Mouse (Mus musculus) limb, embryonic 14.5 days (tissue): ENCODE measurements around the gene Nsmf. TPM values are rescaled to one million over a fixed set of nuclear protein-coding genes. Genes with fewer than 3 reads are reported as not detected.
A peak's percentile ranks its signal among the peaks of the same experiment; 100 is the strongest.

ENCODE experiments used
- ATAC-seq: fragments of 200-750 bp; cut with Nextera tagmentation; 2 replicates; pipeline ENCODE4 v1.8.0; 2017; ENCODE audit warnings: low read depth, moderate number of reproducible peaks, moderate TSS enrichment; ENCODE audit not compliant: low FRiP score
- DNase-seq: peaks from one replicate; pipeline ENCODE4 v3.0.0-alpha.2; 2015; ENCODE audit warnings: low spot score
- H3K27ac ChIP-seq: fragments of 300-500 bp; sonication (generic); replicated peaks from 2 replicates; pipeline ENCODE4 v1.5.1; 2014; ENCODE audit warnings: low read depth, mild to moderate bottlenecking, low read length, moderate library complexity, mixed read lengths
- H3K27me3 ChIP-seq: fragments of 300-500 bp; sonication (generic); 2 replicates; pipeline ENCODE4 v1.6.1; 2014; ENCODE audit warnings: low read length, mixed read lengths; ENCODE audit not compliant: control insufficient read depth, insufficient read depth
- H3K36me3 ChIP-seq: fragments of 300-500 bp; sonication (generic); 2 replicates; pipeline ENCODE4 v1.6.1; 2014; ENCODE audit warnings: mild to moderate bottlenecking, low read length, moderate library complexity, mixed read lengths; ENCODE audit not compliant: control insufficient read depth, insufficient read depth
- H3K4me1 ChIP-seq: fragments of 300-500 bp; sonication (generic); 2 replicates; pipeline ENCODE4 v1.6.1; 2014; ENCODE audit warnings: antibody characterized with exemption, low read length, mixed read lengths; ENCODE audit not compliant: control insufficient read depth, insufficient read depth
- H3K4me2 ChIP-seq: fragments of 300-500 bp; sonication (generic); replicated peaks from 2 replicates; pipeline ENCODE4 v1.6.1; 2014; ENCODE audit warnings: low read depth, mild to moderate bottlenecking, low read length, moderate library complexity; ENCODE audit not compliant: severe bottlenecking
- H3K4me3 ChIP-seq: fragments of 300-500 bp; sonication (generic); replicated peaks from 2 replicates; pipeline ENCODE4 v1.5.1; 2014; ENCODE audit warnings: low read length
- H3K9ac ChIP-seq: fragments of 300-500 bp; sonication (generic); 2 replicates; pipeline ENCODE4 v1.6.1; 2014; ENCODE audit warnings: mild to moderate bottlenecking, low read depth, low read length, moderate library complexity; ENCODE audit not compliant: severe bottlenecking
- H3K9me3 ChIP-seq: fragments of 300-500 bp; sonication (generic); 2 replicates; pipeline ENCODE4 v1.6.1; 2016; ENCODE audit warnings: low read length; ENCODE audit not compliant: control insufficient read depth
- POLR2A ChIP-seq: fragments of 200-500 bp; IDR thresholded peaks from 2 replicates; pipeline ENCODE4 v1.8.0; 2012; ENCODE audit warnings: inconsistent platforms, mild to moderate bottlenecking, moderate library complexity, borderline replicate concordance; ENCODE audit not compliant: insufficient read depth, insufficient read length; ENCODE audit errors: extremely low read depth
- WGBS: fragments of 180-500 bp; shearing (Covaris S2); extraction: QIAGEN DNeasy Blood & Tissue Kit; methylation state at CpG from one replicate; pipeline ENCODE4 v1.1.7; 2014; 5-methylcytosine and 5-hydroxymethylcytosine counted together
- polyA plus RNA-seq, 2 experiments: library from polyadenylated mRNA; depleted of rRNA in 1 of 2; stranded (reverse) in 1 of 2; unstranded in 1 of 2; fragments of >200 nt; fragmentation: Nextera tagmentation in 1 of 2; extraction: Ambion mirVana in 1 of 2; gene quantifications; 2 replicates each; pipeline versions ENCODE4 v1.2.1 to v1.2.3; 2012 to 2014

Nsmf gene
- polyA plus RNA-seq, 2 experiments = 48.6 to 143 TPM

GRCm38 (mm10) chr2:25095109-25095850, 41.1 kb downstream of the Nsmf start, which contains the start of gene Noxa1:
Gene Noxa1, minus strand, starts transcription at chr2:25095149.
- Histone ChIP-seq H3K4me2 (peak within 1 kb of the TSS; percentile 11; the same call in 1 of the 2 replicates), H3K9ac (no peak within 1 kb of the TSS; the same call in 1 of the 2 replicates), H3K4me3 (no peak within 1 kb of the TSS), H3K36me3 (no peaks in the 10 kb centered on the region), H3K27ac (no peak within 1 kb of the TSS), H3K9me3 (no peaks in the 10 kb centered on the region), H3K4me1 (no peaks in the 10 kb centered on the region), H3K27me3 (peaks cover 3% of the 10 kb centered on the region; the same call in 1 of the 2 replicates)
- 39% methylated on average over 28 of the region's 28 CpGs for WGBS
- ATAC-seq (peak; percentile 30), DNase-seq (no peak)
- TF ChIP-seq POLR2A = no peak

GRCm38 (mm10) chr2:25098005-25098615, 44.0 kb downstream of the Nsmf start:
- 63% methylated on average over 3 of the region's 3 CpGs for WGBS
- H3K27me3 ChIP-seq = peaks cover 3% of the 10 kb centered on the region; the same call in 1 of the 2 replicates
- no peak for DNase-seq
- H3K9ac ChIP-seq = 0 out of 2 replicates have a peak overlapping the region, but pooled peaks have one; percentile 4
- H3K4me2 ChIP-seq = no peak overlapping the region
- no peak for ATAC-seq
- no peak for TF ChIP-seq POLR2A
- H3K27ac ChIP-seq = no peak overlapping the region
- H3K36me3 ChIP-seq = no peaks in the 10 kb centered on the region
- no peaks in the 10 kb centered on the region for H3K4me1 ChIP-seq
- no peak overlapping the region for H3K4me3 ChIP-seq
- no peaks in the 10 kb centered on the region for H3K9me3 ChIP-seq

- no peak overlapping the region for H3K4me2 ChIP-seq
- H3K27ac ChIP-seq = no peak overlapping the region
- no peaks in the 10 kb centered on the region for H3K9me3 ChIP-seq
- no peaks in the 10 kb centered on the region for H3K4me1 ChIP-seq
- ATAC-seq (no peak), DNase-seq (no peak)
- whole genome bisulfite sequencing = 59% methylated on average over 5 of the region's 5 CpGs
- no peak overlapping the region for H3K9ac ChIP-seq
- H3K27me3 ChIP-seq = peaks cover 3% of the 10 kb centered on the region; the same call in 1 of the 2 replicates
- H3K4me3 ChIP-seq = no peak overlapping the region
- no peaks in the 10 kb centered on the region for H3K36me3 ChIP-seq
- TF ChIP-seq POLR2A = no peak
Observed at GRCm38 (mm10) chr2:25098956-25099355, 44.8 kb downstream of the Nsmf start.

- Histone ChIP-seq H3K36me3 (no peaks in the 10 kb centered on the region), H3K27ac (no peak overlapping the region), H3K4me3 (no peak overlapping the region), H3K9me3 (no peaks in the 10 kb centered on the region), H3K4me2 (no peak overlapping the region), H3K4me1 (no peaks in the 10 kb centered on the region), H3K9ac (no peak overlapping the region), H3K27me3 (peaks cover 3% of the 10 kb centered on the region; the same call in 1 of the 2 replicates)
- no peak for ATAC-seq
- TF ChIP-seq POLR2A = no peak
- DNase-seq = no peak
- 76% methylated on average over 3 of the region's 3 CpGs for WGBS
Observed at GRCm38 (mm10) chr2:25099703-25100102, 45.5 kb downstream of the Nsmf start.

GRCm38 (mm10) chr2:25104122-25104521, 50.0 kb downstream of the Nsmf start:
- Histone ChIP-seq H3K36me3 (no peaks in the 10 kb centered on the region), H3K4me3 (no peak overlapping the region), H3K4me1 (no peaks in the 10 kb centered on the region), H3K27ac (no peak overlapping the region), H3K9me3 (no peaks in the 10 kb centered on the region), H3K27me3 (no peaks in the 10 kb centered on the region), H3K9ac (no peak overlapping the region), H3K4me2 (no peak overlapping the region)
- 77% methylated on average over 2 of the region's 2 CpGs for WGBS
- ATAC-seq = no peak
- no peak for DNase-seq
- TF ChIP-seq POLR2A = no peak
